Comparison of ENCODE assay signal across 7 mouse cellular contexts in the genomic region with DNA sequence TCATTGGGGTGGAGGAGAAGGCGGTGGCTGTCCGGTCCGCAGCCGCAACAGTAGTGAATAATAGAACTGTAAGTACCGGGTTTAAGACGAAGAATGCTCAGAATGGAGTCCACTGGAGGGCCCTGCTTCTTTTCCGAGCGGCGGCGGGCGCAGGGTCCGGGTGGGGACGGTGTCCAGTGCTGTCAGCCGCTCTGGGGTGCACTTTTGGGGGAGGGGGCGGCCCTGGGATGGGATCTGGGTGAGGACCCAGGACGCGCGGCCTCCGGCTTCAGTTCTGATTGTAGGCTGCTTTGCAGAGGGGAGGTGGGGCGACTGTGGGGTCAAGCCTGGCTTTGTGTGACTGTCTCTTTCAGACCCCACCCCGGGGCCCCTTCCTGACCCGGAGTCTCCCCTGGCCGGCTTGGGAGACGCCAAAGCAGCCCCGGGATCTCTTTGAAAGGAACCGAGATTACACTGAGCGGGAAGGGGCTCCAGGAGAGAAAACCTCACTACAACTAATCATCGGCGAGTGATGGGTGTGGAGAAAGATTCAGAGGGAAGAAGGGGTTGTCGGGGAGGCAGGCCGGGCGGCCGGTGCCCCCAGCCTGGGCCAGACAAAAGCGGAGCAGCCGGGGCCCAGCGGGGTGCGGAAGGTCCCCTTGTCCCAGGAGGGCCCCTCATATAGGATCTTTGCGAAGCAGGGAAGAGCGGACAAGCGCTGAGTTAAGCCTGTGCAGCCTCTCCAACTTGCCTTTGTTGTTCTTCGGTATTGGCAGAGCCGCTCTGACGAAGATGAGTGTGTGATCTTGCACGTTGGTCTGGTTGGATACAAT. TPM values are rescaled to one million over a fixed set of nuclear protein-coding genes. Genes with fewer than 3 reads are reported as not detected.
DNase-seq lines count a peak whose midpoint lies in the region; ATAC-seq and TF ChIP-seq lines count a peak whose summit lies in the region.

No protein-coding gene starts in this region.

- peak overlapping the region; percentile 48 for H3K4me3 ChIP-seq in cortical plate, adult 2 months (ENCODE audit: insufficient read depth, low read length)
- peak overlapping the region; percentile 96 for H3K4me3 ChIP-seq in heart, embryonic 15.5 days
- peak overlapping the region; percentile 94 for H3K4me3 ChIP-seq in megakaryocyte, embryonic 14.5 days (replicated peaks)

- DNase-seq in CD8-positive naive resting alpha-beta T cell, adult 2 months (ENCODE audit: low read depth in 2 of 2, low spot score in 2 of 2): peak; percentile 26 to 42
- DNase-seq in Muller cell, postnatal 12 days (ENCODE audit: inconsistent ontology term): peak; percentile 51
- DNase-seq in left cerebral cortex, adult 11 months (ENCODE audit: low spot score): peak; percentile 40
- peak; percentile 54 for DNase-seq in right cerebral cortex, postnatal 4 days

- peak; percentile 55 for ATAC-seq in heart, embryonic 15.5 days (replicated peaks; ENCODE audit: insufficient number of reproducible peaks, insufficient read depth, low FRiP score, low read depth)

- H3K27ac ChIP-seq in cortical plate, adult 2 months (ENCODE audit: insufficient read depth, low read length): peak overlapping the region; percentile 72
- H3K27ac ChIP-seq in heart, embryonic 15.5 days: peak overlapping the region; percentile 95

- peak; percentile 37; the same call in 1 of the 2 replicates for TF ChIP-seq POLR2A in cortical plate, adult 2 months (IDR thresholded peaks at IDR 0.05; ENCODE audit: extremely low read depth, insufficient read depth, low read length)

- H3K4me2 ChIP-seq in heart, embryonic 15.5 days: peak overlapping the region; percentile 72

- H3K9me3 ChIP-seq in heart, embryonic 15.5 days (replicated peaks): no peaks in the 10 kb centered on the region
- no peaks in the 10 kb centered on the region for H3K9me3 ChIP-seq in megakaryocyte, embryonic 14.5 days

- H3K4me1 ChIP-seq in cortical plate, adult 2 months (ENCODE audit: control insufficient read depth, insufficient read depth, low read length): peaks cover 5% of the 10 kb centered on the region; the same call in 1 of the 2 replicates
- H3K4me1 ChIP-seq in heart, embryonic 15.5 days (replicated peaks): peaks cover 11% of the 10 kb centered on the region
- peaks cover 24% of the 10 kb centered on the region for H3K4me1 ChIP-seq in megakaryocyte, embryonic 14.5 days

- peak overlapping the region; percentile 83 for H3K9ac ChIP-seq in heart, embryonic 15.5 days

- H3K36me3 ChIP-seq in heart, embryonic 15.5 days: no peaks in the 10 kb centered on the region
- H3K36me3 ChIP-seq in megakaryocyte, embryonic 14.5 days (replicated peaks; ENCODE audit: low read length): peaks cover 14% of the 10 kb centered on the region

- under 1% methylated on average over 44 of the region's 44 CpGs for WGBS in heart, embryonic 15.5 days

- no peak for TF ChIP-seq CTCF in cortical plate, adult 2 months (IDR thresholded peaks at IDR 0.05; ENCODE audit: extremely low read depth, insufficient read depth, low read length)

- H3K27me3 ChIP-seq in heart, embryonic 15.5 days: no peaks in the 10 kb centered on the region
- no peaks in the 10 kb centered on the region for H3K27me3 ChIP-seq in megakaryocyte, embryonic 14.5 days (replicated peaks)

RNA-seq across cellular contexts. Expression of a gene that starts 0.8 kb away (rescaled TPM):
- polyA plus RNA-seq in cortical plate, adult 2 months (2012; rRNA removed): 55.3 and 58.8 TPM in 2 replicates
- polyA plus RNA-seq in heart, embryonic 15.5 days (2015; fragmentation: Nextera tagmentation; extraction: Ambion mirVana): 89.6 and 91.1 TPM in 2 replicates
- polyA plus RNA-seq in megakaryocyte, embryonic 14.5 days (2012; ENCODE audit: insufficient read depth, low replicate concordance): 8.3 and 18.9 TPM in 2 replicates

Comparison
In these comparisons a context has a peak if more than half of its experiments do, and no peak if none do; other contexts are left out.
1. Peak in every context shown above with its lines: DNase-seq, ATAC-seq, H3K4me3 ChIP-seq and H3K27ac ChIP-seq.